Mouse (Mus musculus) megakaryocyte progenitor cell, adult 5-6 weeks (primary cell): ENCODE measurements around the gene Tmed6. TPM values are rescaled to one million over a fixed set of nuclear protein-coding genes. Genes with fewer than 3 reads are reported as not detected.

Source experiments
- ATAC-seq: replicated peaks from 2 replicates; pipeline ENCODE4 v1.8.0; 2016; ENCODE audit warnings: mild to moderate bottlenecking, moderate TSS enrichment, inconsistent platforms; ENCODE audit not compliant: poor library complexity
- total RNA-seq, 2 experiments: library from RNA; stranded (forward) in 1 of 2; stranded (reverse) in 1 of 2; fragments of 157-497, 149-512 nt in 1 of 2; fragments of 200-1000 nt in 1 of 2; gene quantifications; 2 replicates each; pipeline versions ENCODE4 v1.2.3 to v1.2.4; 2015 to 2017

The Tmed6 gene
- total RNA-seq, 2 experiments from 2014 or later = not detected

GRCm38 (mm10) chr8:107023479-107023878 lies 42.0 kb downstream of the Tmed6 start:
- ATAC-seq = no peak

- no peak for ATAC-seq
Measured at GRCm38 (mm10) chr8:107014915-107015314, 50.5 kb downstream of the Tmed6 start.

GRCm38 (mm10) chr8:107012666-107013065 lies 52.8 kb downstream of the Tmed6 start:
- no peak for ATAC-seq

Other genes with a start within 250 kb of the Tmed6 start
- gene Has3, start 195.4 kb downstream of the Tmed6 start, total RNA-seq (2015) = not detected in 2 replicates
- 0.37 and 0.54 TPM in 2 replicates for gene Has3, start 195.4 kb downstream of the Tmed6 start, total RNA-seq (2017)
- gene Utp4, start 172.0 kb downstream of the Tmed6 start, total RNA-seq (2015) = 66.8 and 76.6 TPM in 2 replicates
- gene Utp4, start 172.0 kb downstream of the Tmed6 start, total RNA-seq (2017) = 47.4 and 53.2 TPM in 2 replicates
- 4.3 and 5.0 TPM in 2 replicates for gene Sntb2, start 129.9 kb downstream of the Tmed6 start, total RNA-seq (2015)
- gene Sntb2, start 129.9 kb downstream of the Tmed6 start, total RNA-seq (2017) = 6.9 and 7.9 TPM in 2 replicates
- gene Vps4a, start 34.4 kb downstream of the Tmed6 start, total RNA-seq (2015) = 26.4 and 27.4 TPM in 2 replicates
- gene Vps4a, start 34.4 kb downstream of the Tmed6 start, total RNA-seq (2017) = 34.3 and 34.5 TPM in 2 replicates
- gene Pdf, start 17.0 kb downstream of the Tmed6 start, total RNA-seq (2015) = 40.1 and 48.6 TPM in 2 replicates
- 35.3 and 46.3 TPM in 2 replicates for gene Pdf, start 17.0 kb downstream of the Tmed6 start, total RNA-seq (2017)
- 13.2 and 18.1 TPM in 2 replicates for gene Cog8, start 9.0 kb downstream of the Tmed6 start, total RNA-seq (2015)
- gene Cog8, start 9.0 kb downstream of the Tmed6 start, total RNA-seq (2017) = 22.8 and 25.6 TPM in 2 replicates
- 53.2 and 67.0 TPM in 2 replicates for gene Nip7, start 8.8 kb downstream of the Tmed6 start, total RNA-seq (2015)
- 39.3 and 42.1 TPM in 2 replicates for gene Nip7, start 8.8 kb downstream of the Tmed6 start, total RNA-seq (2017)
- 32.1 and 36.6 TPM in 2 replicates for gene Terf2, start 30.9 kb upstream of the Tmed6 start, total RNA-seq (2015)
- 28.5 and 38.8 TPM in 2 replicates for gene Terf2, start 30.9 kb upstream of the Tmed6 start, total RNA-seq (2017)
- 54.1 and 58.4 TPM in 2 replicates for gene Cyb5b, start 85.0 kb upstream of the Tmed6 start, total RNA-seq (2015)
- 61.0 and 67.1 TPM in 2 replicates for gene Cyb5b, start 85.0 kb upstream of the Tmed6 start, total RNA-seq (2017)
- 30.1 and 32.3 TPM in 2 replicates for gene Nfat5, start 227.8 kb upstream of the Tmed6 start, total RNA-seq (2015)
- gene Nfat5, start 227.8 kb upstream of the Tmed6 start, total RNA-seq (2017) = 18.8 and 20.9 TPM in 2 replicates